ENCODE assay signal across 19 mouse cellular contexts in genomic region chr9:68617116-68617515, GRCm38 (mm10).
"Had no signal": no experiment of that assay in that cellular context is flagged by ENCODE, and none has a peak within 500 bp of the region (broad histone marks: within the 10 kb centered on the region; RNA-seq: fewer than 3 reads in every experiment).

No protein-coding gene starts in this region.

- H3K36me3 ChIP-seq: midbrain, embryonic 10.5 days; midbrain, embryonic 12.5 days; neural tube, embryonic 13.5 days; neural tube, embryonic 15.5 days had no signal

- H3K9ac ChIP-seq: lung, embryonic 14.5 days; midbrain, embryonic 12.5 days; neural tube, embryonic 13.5 days; neural tube, embryonic 15.5 days had no signal

- H3K4me3 ChIP-seq: midbrain, embryonic 10.5 days; midbrain, embryonic 12.5 days; myocyte; neural tube, embryonic 13.5 days; neural tube, embryonic 15.5 days had no signal

- H3K27ac ChIP-seq: midbrain, embryonic 10.5 days; midbrain, embryonic 12.5 days; neural tube, embryonic 13.5 days; neural tube, embryonic 15.5 days had no signal

- H3K9me3 ChIP-seq: midbrain, embryonic 10.5 days; midbrain, embryonic 12.5 days; neural tube, embryonic 13.5 days; neural tube, embryonic 15.5 days had no signal

- ATAC-seq: midbrain, embryonic 16.5 days had no signal

- H3K27me3 ChIP-seq: midbrain, embryonic 12.5 days; neural tube, embryonic 13.5 days; neural tube, embryonic 15.5 days had no signal

- DNase-seq: lung, adult 18-20 months; lung, embryonic 14.5 days; lung, postnatal 10 days; lung, postnatal 4 days; midbrain, embryonic 14.5 days; retina, postnatal 1 day; right cerebral cortex, adult 18-20 months; right cerebral cortex, postnatal 25 days; right cerebral cortex, postnatal 4 days; spleen, adult 18-20 months; thymus, adult 18-20 months; thymus, postnatal 14 days; thymus, postnatal 4 days had no signal

- H3K4me2 ChIP-seq: lung, embryonic 14.5 days; midbrain, embryonic 12.5 days; neural tube, embryonic 13.5 days; neural tube, embryonic 15.5 days had no signal

- H3K4me1 ChIP-seq: midbrain, embryonic 10.5 days; neural tube, embryonic 15.5 days had no signal
